Mouse (Mus musculus) gastrocnemius, postnatal 10 days (tissue): ENCODE data around the gene Alg9. TPM values are rescaled to one million over a fixed set of nuclear protein-coding genes. Genes with fewer than 3 reads are reported as not detected.

Experiments used
- DNase-seq: peaks from one replicate; pipeline ENCODE4 v3.0.0; 2021; ENCODE audit warnings: mixed read lengths
- long read RNA-seq, 2 experiments: library from polyadenylated mRNA; stranded (forward); transcript quantifications; one replicate each; pipeline ENCODE4 v2.0.0; 2021
- total RNA-seq, 2 experiments: library from RNA; stranded (reverse); gene quantifications; 2 replicates each; pipeline ENCODE4 v1.2.3; 2021

Alg9 gene
- total RNA-seq = 10 to 100 TPM in 1 of 2 experiments, 1 to 10 TPM in 1; 8.2 to 13.4 TPM
- long read RNA-seq, experiment 1, transcript Alg9-201 (15 exons, 2,873 nt) = major isoform, 21 of 29 reads
- long read RNA-seq, experiment 1, partial matches to known transcripts = 1 of 29 reads
- long read RNA-seq, experiment 1, other reads (novel, unspliced or antisense) = 5 of 29 reads
- long read RNA-seq, experiment 2, transcript Alg9-201 (15 exons, 2,873 nt) = major isoform, 13 of 17 reads
- long read RNA-seq, experiment 2, partial matches to known transcripts = 0 of 17 reads
- long read RNA-seq, experiment 2, other reads (novel, unspliced or antisense) = 4 of 17 reads

DNA sequence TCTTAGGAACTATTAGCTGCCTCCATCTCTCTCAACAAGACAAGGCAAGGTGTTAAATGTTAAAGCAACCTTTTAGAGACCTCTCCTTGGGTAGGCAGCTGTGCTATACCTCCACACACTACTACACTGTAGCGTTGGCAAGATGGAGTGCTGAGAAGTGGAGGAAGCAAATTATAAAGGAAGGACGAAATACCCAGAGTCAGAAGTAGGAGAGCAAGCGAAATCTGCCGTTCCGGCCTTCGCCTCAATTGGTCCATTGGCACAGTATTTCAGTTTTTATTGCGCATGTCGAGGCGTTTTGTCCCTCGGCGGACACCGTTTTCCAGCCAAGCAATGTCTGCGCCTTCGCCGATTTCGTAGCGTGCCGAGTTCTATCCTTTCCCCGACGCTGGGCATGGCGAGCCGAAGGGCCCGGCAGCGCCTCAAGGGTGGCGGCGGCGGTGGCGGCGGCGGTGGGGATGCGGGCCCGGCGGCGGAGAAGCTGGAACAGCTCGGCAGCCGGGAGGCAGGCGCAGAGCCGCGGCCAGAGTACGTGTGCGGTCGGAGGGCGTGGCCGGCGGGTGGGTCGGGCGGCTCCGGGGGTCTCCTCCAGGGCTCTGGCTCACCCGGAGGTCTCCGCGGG is at the start of gene Alg9, which contains the start of gene 1110032A03Rik:
Alg9 (plus strand) TSS at position 29 of the 622 bp plus-strand sequence.
1110032A03Rik (minus strand) TSS at position 530 of the 622 bp plus-strand sequence.
- DNase-seq = peak; percentile 90

DNA sequence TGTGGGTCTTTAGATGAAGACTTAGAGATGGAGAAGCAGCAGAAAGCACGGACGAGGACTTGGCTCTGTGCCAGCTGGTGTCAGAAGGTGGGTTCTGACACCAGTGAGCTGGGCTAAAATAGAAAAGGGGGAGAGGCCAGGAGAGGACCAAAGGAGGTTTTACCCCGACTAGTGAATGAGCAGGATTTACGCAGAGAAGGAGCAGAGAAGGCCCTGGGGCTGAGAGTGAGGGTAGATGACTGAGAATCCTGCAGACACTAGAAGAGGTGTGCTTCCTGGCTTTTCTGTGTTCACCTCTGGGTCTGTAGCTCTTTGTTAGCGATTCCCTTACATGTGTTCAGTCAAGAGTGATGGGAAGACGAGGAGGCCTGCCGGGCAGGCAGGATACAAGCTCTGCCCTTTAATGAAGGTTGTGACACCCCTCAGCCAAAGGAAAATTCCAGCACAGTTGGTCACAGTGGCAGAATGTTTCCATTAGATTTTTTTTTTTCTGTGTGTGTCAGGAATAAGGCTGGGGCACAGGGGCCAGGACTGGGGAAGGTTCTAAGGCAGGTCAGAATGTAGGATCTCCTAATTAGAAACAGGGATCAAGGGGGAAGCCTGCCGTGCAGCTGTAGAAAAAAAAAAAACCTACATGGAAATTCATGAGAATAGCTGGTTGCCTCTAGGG is 48.8 kb upstream of the Alg9 start:
- DNase-seq = no peak

DNA sequence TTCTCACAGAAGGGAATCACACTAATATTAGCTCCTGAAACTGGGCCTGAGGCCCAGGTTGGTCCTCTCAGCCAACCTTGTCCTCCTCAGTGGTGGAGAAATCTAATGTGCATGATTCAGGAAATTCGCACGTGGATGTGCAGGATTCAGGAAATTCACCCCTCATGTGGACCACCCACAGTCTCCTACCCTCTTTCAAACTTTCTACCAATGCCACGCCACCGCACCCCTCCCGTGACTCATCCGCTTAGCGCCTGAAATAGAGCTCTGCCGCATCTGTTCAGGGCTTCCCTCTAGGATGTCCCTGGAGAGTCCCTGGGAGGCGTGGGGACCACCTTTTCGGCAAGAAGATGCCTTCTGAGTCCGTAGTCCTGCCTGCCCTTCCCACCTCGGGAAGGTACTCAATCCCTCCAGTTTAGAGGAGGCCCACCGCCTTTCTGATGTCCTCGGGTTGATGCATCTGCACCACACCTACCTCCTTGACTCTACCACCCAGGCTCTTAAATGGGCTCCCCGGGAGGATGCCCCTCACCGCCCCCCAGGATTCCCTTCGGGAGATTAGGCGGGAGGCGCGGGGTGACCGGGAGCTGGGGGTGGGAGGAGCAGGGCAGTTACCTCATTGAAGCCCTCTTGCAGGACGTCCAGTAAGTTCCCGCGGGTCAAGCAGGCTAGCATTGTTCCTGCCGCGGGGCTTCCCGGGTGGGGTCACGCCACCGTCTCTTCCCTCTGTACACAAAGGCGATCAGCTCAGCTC is 47.5 kb upstream of the Alg9 start:
- peak; percentile 19 for DNase-seq

DNA sequence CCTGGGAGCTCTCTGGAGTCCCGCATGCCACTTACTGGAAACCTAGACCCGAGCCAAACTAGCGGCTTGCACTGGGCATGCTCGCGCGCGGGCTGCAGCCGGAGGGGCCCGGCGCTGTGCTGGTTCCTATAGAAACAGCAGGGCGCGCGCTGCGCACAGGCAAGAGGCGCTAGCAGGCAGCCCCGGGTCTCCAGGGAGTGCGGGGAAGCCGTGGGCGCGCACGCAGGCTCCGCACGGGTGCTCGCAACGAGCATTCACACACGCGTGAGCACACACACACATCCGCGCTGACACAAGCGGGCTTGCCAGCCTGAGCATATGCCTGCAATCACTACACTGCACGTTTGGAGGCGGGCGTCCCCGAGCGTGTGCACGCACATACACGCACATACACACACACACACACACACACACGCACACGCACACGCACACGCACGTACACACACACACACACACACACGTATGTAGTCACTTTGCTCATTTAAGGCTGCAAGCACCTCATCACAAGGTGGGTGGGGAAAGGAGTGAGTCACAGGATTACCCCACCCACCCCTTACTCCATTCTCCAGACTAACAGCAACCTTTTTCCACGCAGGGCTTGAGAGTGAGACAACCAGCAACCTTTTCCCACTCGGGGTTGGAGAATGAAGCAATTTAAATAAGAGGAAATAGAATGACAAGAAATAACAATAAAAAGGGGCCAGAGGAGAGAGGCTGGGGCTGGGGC is 46.7 kb upstream of the Alg9 start:
- peak; percentile 72 for DNase-seq

DNA sequence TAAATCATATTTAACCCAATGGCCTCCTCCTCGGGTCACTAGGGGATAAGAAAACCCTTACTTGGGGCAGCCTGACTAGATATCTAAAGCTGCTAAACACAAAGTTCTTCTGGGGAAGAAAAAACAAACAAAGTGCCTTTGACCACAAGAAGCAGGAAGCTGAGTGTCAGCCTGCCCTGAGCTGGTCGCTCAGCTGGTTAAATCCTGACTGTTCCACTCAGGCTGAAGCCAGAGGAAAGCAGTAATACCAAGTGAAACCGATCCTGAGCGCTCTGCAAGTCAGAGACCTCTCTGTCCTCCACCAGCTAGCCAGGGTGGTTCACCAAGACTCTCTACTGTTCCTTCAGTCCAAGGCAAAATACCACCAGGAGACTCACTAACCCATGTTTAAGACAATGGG is 45.2 kb upstream of the Alg9 start:
- no peak for DNase-seq

DNA sequence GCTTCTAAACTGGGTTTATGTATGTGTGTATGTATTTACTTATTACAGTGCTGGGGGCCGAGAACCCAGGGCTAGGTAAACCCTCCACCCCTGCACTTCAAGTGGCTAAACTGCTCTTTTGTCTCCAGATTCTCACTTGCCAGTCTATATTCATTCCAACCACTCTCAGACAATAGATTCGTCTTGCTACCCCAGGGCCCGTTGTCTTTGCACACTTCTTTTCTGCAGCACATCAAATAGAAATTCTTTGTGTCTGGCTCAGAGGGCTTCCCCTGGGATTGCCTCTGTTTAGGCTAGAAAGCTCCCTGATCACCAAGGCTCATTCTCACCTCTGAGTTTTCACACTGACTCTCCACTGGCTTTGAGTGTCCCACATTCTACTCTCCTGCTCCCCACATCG is 42.3 kb upstream of the Alg9 start:
- DNase-seq = no peak

DNA sequence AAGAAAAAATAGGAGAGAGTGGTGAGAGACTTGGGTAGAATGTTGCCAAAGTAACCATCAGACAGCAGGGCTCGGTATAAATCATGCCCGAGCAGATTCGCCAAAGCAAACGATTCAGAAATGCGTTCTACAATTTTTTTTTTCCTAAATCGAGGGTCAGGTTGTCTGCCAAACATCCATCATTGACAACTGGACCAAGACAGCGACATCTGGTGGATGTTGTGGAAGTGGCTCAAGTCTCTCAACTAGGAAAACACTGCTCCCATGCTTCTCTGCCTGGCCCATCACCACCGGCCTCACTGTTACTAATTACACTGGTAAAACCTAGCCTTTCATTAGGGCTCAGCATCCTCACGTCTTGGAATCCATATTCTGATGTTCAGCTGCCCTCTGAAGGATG is 39.8 kb upstream of the Alg9 start:
- DNase-seq = peak; percentile 47

DNA sequence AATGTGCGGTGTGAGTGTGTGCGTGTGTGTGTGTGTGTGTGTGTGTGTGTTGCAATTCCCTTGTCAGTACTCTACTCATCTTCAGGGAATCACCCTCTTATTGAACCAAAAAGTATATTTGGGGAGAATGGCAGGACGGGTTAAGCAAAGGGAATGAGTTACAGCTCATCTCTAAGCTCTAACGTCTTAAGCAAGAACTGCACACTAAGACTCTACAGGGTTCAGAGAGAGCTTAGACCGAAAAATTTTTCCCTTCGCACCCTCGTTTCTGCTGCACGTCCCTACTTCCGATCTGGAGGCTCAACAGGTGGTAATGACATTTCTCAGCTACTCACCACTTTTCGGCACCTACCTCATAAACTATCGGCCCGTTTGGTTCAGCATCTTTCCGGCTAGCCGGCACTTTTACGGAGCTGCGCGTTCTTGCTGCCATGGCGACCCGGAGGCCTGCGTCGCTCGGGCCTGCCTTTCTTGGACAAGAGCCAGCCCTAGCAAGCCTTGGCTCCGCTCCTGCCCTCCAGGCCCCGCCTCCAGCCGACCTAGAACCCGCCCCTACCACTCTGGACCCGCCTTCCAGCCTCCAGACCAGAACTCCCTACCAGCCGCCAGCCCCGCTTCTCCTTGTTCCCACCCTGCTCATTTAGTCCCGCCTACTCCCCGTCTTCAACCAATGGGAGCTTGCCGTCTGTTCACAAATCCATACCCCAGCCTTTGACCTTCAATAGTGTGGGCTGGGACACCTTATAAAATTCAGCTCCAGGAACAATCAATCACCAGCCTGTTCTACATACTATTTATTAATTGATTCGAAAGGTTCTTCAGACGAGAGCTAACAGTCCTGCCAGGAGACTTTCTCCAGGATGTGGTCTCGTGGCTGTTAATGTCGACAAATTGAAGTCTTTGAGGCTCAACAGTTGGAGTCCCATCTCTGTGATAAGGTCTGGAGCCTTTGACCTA is 35.6 kb upstream of the Alg9 start, which contains the start of gene Dixdc1:
Dixdc1 (minus strand) TSS at position 604 of the 957 bp plus-strand sequence.
- DNase-seq = peak; percentile 93

DNA sequence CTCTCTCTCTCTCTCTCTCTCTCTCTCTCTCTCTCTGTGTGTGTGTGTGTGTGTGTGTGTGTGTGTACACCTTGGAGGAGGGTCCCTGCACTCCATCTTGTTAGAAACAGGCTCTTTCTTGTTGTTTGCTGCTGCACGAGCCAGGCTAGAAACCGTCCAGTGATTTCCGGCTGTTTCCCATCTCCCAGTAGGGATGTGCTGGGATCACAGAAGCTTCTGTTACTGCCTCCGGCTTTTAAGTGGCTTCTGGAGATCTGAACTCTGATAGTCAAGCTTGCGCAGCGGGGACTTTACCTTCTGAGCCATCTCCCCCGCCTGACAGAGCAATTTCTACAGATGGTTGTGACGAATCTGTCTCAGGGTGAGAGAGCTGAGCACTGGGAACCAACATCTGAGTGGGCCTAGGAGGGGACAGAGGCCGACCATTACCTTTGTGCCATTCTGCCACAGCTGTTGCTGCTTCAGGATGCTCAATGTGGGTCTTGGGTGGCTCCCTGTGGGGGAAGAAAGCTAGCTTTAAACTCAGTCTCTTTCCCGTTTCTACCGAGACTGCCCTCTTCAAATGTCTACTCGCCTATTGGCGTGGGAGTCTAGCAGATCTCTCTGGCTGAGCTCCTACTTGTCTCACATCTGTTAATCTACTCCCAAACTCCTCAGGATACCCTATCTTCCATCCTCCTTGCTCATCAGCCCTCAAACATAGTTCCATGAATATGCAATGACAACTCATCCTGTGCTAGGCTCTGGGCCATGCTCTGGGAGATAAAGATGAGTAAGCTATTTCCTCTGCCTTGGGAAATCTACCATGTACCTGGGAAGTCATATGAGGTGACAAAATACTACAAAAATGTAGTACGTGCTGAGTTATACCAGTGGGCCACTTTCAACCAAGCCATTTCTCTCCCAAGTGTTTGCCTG is 33.7 kb upstream of the Alg9 start:
- DNase-seq = no peak

DNA sequence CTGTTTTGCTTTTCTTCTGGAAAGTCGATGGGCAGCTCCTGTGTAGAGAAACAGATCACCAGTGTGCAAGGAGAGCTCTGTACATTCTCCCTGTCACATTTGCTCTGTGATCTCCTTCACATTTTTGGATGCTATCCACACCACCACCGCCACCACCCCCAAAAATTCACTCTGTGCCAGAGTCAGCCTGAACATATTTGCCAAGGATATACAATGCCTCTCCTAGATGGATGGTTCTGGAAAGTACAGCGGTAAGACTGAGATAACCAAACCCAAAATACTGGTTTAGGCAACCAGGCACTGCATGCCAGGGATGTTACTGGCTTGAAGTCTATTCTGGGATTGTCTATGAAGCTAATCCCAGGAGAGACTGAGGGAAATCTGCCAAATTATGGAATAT is 32.6 kb upstream of the Alg9 start:
- no peak for DNase-seq

DNA sequence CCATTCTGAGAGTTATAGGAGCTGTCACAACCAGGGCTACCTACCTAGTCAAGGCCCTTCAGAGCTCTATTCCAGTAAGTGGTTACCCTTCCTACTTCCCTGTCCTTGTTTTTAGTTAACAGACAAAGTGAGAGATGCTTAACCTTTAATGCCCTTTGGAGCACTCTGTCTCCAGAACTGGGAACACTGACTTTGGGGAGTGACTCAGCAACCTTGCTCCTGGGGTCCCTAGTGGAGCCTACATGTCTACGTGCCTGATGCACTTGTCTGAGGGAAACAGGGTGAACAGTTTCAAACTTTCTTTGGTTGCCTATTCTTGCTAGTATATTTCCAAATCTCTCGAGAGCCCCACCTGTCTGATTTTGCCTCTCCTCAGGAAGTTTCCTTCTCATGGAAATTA is 32.1 kb upstream of the Alg9 start:
- no peak for DNase-seq

DNA sequence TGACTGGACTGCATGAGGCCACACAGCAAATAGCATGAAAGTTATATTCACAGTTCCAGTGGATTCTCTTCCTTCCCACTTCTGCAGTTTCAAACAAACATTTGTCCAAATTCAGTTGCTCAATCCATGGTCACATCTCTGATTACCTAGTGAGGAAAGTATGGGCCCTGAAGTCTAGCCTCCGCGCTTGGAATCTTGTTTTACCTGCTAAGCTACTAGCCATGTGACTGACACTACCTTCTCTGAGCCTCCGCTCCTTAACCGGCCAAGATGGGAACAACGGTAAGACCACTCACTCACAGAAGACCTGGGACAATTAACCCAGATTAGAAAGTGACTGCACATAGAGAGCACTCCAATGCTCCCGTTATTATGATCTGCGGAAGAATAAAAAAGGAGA is 29.0 kb upstream of the Alg9 start:
- no peak for DNase-seq

DNA sequence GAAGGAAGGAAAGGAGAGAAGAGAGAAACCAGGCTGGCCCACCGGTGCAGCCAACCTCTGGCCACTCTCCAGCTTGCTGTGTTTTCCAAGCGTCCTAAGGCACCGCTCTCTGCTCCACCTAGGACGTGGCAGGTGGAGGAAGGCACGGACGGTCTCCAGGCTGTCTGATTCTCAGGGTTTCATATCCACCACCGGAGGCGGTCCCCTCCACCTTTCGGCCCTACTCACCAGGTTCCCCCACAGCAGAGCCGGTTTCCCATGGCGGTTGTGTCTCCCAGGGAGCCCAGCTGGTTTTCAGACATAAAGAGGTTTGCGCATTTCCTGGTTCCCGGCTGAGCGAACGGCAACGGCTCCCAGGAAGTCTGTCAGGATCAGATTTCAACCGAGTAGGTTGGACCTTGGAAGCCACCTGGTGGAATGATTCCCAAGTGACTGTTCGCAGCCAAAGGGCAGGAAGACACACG is 28.6 kb upstream of the Alg9 start, which contains the start of gene 2310030G06Rik:
2310030G06Rik (minus strand) TSS at position 323 of the 464 bp plus-strand sequence.
- DNase-seq = no peak

DNA sequence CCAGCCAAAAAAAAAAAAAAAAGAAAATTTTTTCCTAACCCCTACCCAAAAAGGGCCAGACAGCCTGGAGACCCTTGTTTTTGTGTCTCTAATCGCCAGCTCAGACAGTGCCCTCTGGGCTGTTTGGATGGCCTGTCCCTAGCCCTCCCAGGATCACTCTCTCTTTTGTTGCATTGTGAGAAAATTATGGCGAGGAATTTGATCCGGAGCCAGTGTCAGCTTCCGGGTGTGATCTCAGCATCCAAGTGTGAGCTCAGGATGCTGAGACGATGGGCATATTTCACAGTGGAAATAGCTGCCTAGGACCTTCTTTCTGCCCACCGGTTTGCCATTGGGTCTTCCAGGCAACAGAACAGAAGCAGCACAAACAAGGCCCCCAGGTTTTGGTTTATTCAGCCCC is 24.1 kb upstream of the Alg9 start:
- DNase-seq = no peak

DNA sequence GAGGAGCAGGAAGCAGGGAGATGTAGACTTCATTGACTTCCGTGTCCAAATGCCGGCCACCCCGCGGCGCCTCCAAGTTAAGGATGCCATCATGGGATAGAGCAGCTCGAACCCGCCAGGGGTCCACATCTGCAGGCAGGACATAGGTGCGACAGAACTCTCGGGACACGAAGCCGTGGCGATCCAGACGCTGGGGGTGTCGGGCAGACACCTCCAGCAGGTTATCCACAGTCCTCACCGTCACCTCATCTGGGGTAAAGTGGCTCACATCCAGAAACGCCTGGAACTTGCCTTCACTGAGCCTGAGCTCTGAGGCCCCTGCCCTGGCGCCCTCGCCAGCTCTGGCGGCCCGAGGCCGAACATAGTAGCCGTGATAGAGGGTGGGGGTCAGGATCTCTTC is 23.5 kb upstream of the Alg9 start, which contains the start of gene Cryab:
Cryab (plus strand) TSS at position 3 of the 400 bp plus-strand sequence.
- peak; percentile 28 for DNase-seq

DNA sequence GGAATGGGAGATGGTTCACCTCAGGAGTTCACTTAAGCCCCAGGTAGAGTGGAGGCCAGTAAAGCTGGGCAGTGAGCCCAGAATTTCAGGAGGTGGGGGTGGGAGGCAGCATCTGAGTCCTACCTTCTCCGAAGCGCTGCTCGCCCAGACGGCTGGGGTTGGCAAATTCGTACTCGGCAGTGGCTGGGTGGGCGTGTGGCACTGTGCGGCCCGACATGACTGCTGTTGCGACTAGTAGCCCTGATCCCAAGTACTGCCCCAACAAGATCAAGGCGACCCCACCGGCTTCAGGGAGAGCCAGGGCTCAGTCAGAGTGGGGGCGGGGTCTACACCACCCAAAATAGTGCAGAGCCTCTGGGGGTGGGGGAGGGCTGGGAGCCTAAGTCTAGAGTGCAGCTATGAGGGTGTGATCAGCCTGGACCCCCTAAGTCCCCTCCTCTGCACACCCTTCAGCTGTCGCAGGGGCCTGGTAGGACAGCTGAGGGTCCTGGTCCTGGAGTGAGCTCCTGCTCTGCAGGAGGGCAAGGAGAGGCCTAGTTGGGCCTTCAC is 22.7 kb upstream of the Alg9 start, which contains the start of gene Hspb2:
Hspb2 (minus strand) TSS at position 301 of the 549 bp plus-strand sequence.
- DNase-seq = peak; percentile 63

DNA sequence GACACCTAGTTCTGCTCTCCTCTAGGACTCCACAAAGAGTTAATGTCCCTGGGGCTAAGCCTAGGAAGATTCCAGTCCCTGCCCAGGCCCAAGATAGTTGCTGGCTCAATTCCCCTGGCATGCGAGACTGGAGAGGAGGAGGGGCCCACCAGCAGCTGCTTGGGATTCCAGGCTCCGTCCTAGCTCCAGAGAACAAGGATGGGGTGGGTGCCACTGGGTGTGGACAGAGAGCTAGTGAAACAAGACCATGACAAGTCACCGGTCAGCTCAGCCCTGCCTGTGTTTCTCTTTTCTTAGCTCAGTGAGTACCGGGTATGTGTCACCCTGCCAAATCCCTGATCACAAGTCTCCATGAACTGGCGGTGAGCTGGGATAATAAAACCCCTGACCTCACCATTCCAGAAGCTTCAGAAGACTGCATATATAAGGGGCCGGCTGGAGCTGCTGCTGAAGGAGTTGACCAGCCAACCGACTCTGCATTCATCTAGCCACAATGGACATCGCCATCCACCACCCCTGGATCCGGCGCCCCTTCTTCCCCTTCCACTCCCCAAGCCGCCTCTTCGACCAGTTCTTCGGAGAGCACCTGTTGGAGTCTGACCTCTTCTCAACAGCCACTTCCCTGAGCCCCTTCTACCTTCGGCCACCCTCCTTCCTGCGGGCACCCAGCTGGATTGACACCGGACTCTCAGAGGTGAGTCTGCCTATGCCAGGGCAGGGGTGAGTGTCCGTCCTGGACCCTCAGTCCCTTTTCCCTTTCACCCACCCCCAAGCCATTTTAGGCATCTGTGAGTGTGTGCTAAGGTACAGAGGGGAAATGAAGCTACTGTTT is 21.8 kb upstream of the Alg9 start:
- peak; percentile 91 for DNase-seq

DNA sequence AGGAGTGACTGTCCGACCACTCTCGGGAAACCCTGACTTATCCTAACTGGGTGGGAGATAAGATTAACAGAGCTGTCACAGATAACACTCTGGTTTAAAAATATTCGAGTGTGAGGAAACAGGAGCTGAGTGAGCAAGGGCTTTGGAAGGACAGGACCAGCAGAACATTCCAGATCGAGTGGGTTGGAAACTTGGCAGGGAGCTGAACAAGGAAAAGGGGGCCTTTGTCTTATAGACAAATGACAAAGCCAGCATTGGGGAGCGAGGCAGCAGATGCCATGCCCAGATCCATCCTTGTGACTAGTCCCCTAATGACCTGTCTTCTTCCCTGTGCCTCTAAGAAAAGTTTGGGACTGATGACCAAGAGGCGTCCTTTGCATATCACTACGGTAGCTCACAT is 20.9 kb upstream of the Alg9 start:
- no peak for DNase-seq
